Mouse (Mus musculus) embryonic facial prominence, embryonic 14.5 days (tissue): ENCODE data around the gene Pard6a. TPM values are rescaled to one million over a fixed set of nuclear protein-coding genes. Genes with fewer than 3 reads are reported as not detected.

ENCODE experiments used
- ATAC-seq: fragments of 200-750 bp; cut with Nextera tagmentation; 2 replicates; pipeline ENCODE4 v1.8.0; 2017; ENCODE audit warnings: low read depth, moderate number of reproducible peaks, moderate TSS enrichment
- DNase-seq: peaks from one replicate; pipeline ENCODE4 v3.0.0-alpha.2; 2015; ENCODE audit warnings: low spot score
- H3K27ac ChIP-seq: fragments of 300-500 bp; sonication (generic); replicated peaks from 2 replicates; pipeline ENCODE4 v1.5.1; 2014; ENCODE audit warnings: low read depth, mild to moderate bottlenecking, low read length, moderate library complexity
- H3K27me3 ChIP-seq: fragments of 300-500 bp; sonication (generic); replicated peaks from 2 replicates; pipeline ENCODE4 v1.6.1; 2014; ENCODE audit warnings: low read length; ENCODE audit not compliant: control insufficient read depth, insufficient read depth
- H3K36me3 ChIP-seq: fragments of 300-500 bp; sonication (generic); 2 replicates; pipeline ENCODE4 v1.6.1; 2014; ENCODE audit warnings: low read length, mixed read lengths; ENCODE audit not compliant: control insufficient read depth, insufficient read depth
- H3K4me1 ChIP-seq: fragments of 300-500 bp; sonication (generic); 2 replicates; pipeline ENCODE4 v1.6.1; 2014; ENCODE audit warnings: antibody characterized with exemption, low read length; ENCODE audit not compliant: control insufficient read depth, insufficient read depth
- H3K4me2 ChIP-seq: fragments of 300-500 bp; sonication (generic); 2 replicates; pipeline ENCODE4 v1.6.1; 2014; ENCODE audit warnings: low read depth, mild to moderate bottlenecking, low read length, moderate library complexity, mixed read lengths
- H3K4me3 ChIP-seq: fragments of 300-500 bp; sonication (generic); 2 replicates; pipeline ENCODE4 v1.5.1; 2014; ENCODE audit warnings: low read depth, mild to moderate bottlenecking, low read length
- H3K9ac ChIP-seq: fragments of 300-500 bp; sonication (generic); 2 replicates; pipeline ENCODE4 v1.6.1; 2014; ENCODE audit warnings: low read depth, mild to moderate bottlenecking, low read length, moderate library complexity, mixed read lengths
- H3K9me3 ChIP-seq: fragments of 300-500 bp; sonication (generic); 2 replicates; pipeline ENCODE4 v1.6.1; 2016; ENCODE audit warnings: low read length; ENCODE audit not compliant: control insufficient read depth
- WGBS: fragments of 180-500 bp; shearing (Covaris S2); extraction: QIAGEN DNeasy Blood & Tissue Kit; methylation state at CpG from one replicate; pipeline ENCODE4 v1.1.7; 2014; 5-methylcytosine and 5-hydroxymethylcytosine counted together
- polyA plus RNA-seq: library from polyadenylated mRNA; unstranded; fragments of >200 nt; fragmentation: Nextera tagmentation; extraction: Ambion mirVana; gene quantifications from 2 replicates; pipeline ENCODE4 v1.2.1, GENCODE M21; 2014

Gene Pard6a
- polyA plus RNA-seq, 1 experiment from 2014 or later = 18.4 TPM

DNA sequence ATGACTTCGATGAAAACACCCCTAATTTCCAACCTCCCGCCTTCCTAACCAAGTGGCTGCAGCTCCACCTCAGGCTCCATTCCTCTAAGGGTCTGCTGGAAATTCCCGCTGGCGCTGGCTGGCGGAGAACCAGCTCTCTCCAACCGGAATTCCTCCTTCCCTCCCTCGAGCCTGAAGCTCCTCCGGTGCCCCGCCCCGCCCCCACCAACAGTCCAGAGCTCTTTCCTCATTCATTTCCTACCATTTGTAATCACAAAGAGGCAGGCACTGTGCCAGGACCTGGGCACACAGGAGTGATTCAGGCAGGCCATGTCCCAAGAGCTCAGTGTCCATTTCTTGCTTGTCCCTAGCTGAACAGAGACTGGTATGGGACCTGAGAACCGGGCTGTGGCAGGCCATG is 49.7 kb downstream of the Pard6a start:
- Histone ChIP-seq H3K9ac (no peak overlapping the region), H3K4me2 (peak overlapping the region; percentile 6), H3K27me3 (no peaks in the 10 kb centered on the region), H3K4me3 (no peak overlapping the region), H3K9me3 (no peaks in the 10 kb centered on the region), H3K27ac (no peak overlapping the region), H3K36me3 (no peaks in the 10 kb centered on the region), H3K4me1 (peaks cover 12% of the 10 kb centered on the region; the same call in 1 of the 2 replicates)
- 7% methylated on average over 11 of the region's 11 CpGs for WGBS
- DNase-seq (peak; percentile 70), ATAC-seq (peak; percentile 62; the same call in 1 of the 2 replicates)

Other genes with a start within 250 kb of the Pard6a start
- 186 and 243 TPM in 2 replicates for gene Tppp3, start 229.6 kb upstream of the Pard6a start, polyA plus RNA-seq
- 30.1 and 38.6 TPM in 2 replicates for gene Zdhhc1, start 204.2 kb upstream of the Pard6a start, polyA plus RNA-seq
- 1.1 and 2.2 TPM in 2 replicates for gene Hsd11b2, start 182.4 kb upstream of the Pard6a start, polyA plus RNA-seq
- gene Atp6v0d1, start 135.1 kb upstream of the Pard6a start, polyA plus RNA-seq = 92.7 and 102 TPM in 2 replicates
- 22.4 and 23.6 TPM in 2 replicates for gene Ripor1, start 95.9 kb upstream of the Pard6a start, polyA plus RNA-seq
- 80.9 and 82.5 TPM in 2 replicates for gene Ctcf, start 64.6 kb upstream of the Pard6a start, polyA plus RNA-seq
- gene Agrp, start 63.8 kb upstream of the Pard6a start, polyA plus RNA-seq = 1.7 and 1.9 TPM in 2 replicates
- gene Carmil2, start 14.9 kb upstream of the Pard6a start, polyA plus RNA-seq = 1.1 and 1.4 TPM in 2 replicates
- 56.4 and 58.7 TPM in 2 replicates for gene Acd, start within 50 bp of the Pard6a start, polyA plus RNA-seq
- 0.42 TPM in 1 of 2 replicates, not detected in the other for gene 4933405L10Rik, start 6.5 kb downstream of the Pard6a start, polyA plus RNA-seq
- 20.7 and 20.8 TPM in 2 replicates for gene Enkd1, start 7.1 kb downstream of the Pard6a start, polyA plus RNA-seq
- gene Gfod2, start 57.5 kb downstream of the Pard6a start, polyA plus RNA-seq = 14.7 and 15.1 TPM in 2 replicates
- 10.8 and 11.2 TPM in 2 replicates for gene Ranbp10, start 126.2 kb downstream of the Pard6a start, polyA plus RNA-seq
- gene Tsnaxip1, start 126.6 kb downstream of the Pard6a start, polyA plus RNA-seq = 0.52 and 3.4 TPM in 2 replicates
- gene Cenpt, start 152.1 kb downstream of the Pard6a start, polyA plus RNA-seq = 35.0 and 35.8 TPM in 2 replicates
- gene Thap11, start 154.0 kb downstream of the Pard6a start, polyA plus RNA-seq = 59.6 and 61.8 TPM in 2 replicates
- 223 and 258 TPM in 2 replicates for gene Nutf2, start 159.4 kb downstream of the Pard6a start, polyA plus RNA-seq
- gene Edc4, start 179.7 kb downstream of the Pard6a start, polyA plus RNA-seq = 35.8 and 42.0 TPM in 2 replicates
- 0.62 and 0.71 TPM in 2 replicates for gene Nrn1l, start 192.4 kb downstream of the Pard6a start, polyA plus RNA-seq
- gene Pskh1, start 199.3 kb downstream of the Pard6a start, polyA plus RNA-seq = 26.1 and 34.0 TPM in 2 replicates
- 0.57 and 1.1 TPM in 2 replicates for gene Ctrl, start 232.7 kb downstream of the Pard6a start, polyA plus RNA-seq
- 35.9 and 37.3 TPM in 2 replicates for gene Psmb10, start 237.3 kb downstream of the Pard6a start, polyA plus RNA-seq
- gene Lcat, start 242.2 kb downstream of the Pard6a start, polyA plus RNA-seq = 1.7 and 1.8 TPM in 2 replicates